Mouse (Mus musculus) frontal cortex, postnatal 36 days (tissue): ENCODE data around the gene Dnajc19.

Experiments used
- DNase-seq, 2 experiments: peaks; one replicate each; pipeline ENCODE4 v3.0.0; 2022; ENCODE audit warnings: low spot score in 2 of 2

The Dnajc19 gene

DNA sequence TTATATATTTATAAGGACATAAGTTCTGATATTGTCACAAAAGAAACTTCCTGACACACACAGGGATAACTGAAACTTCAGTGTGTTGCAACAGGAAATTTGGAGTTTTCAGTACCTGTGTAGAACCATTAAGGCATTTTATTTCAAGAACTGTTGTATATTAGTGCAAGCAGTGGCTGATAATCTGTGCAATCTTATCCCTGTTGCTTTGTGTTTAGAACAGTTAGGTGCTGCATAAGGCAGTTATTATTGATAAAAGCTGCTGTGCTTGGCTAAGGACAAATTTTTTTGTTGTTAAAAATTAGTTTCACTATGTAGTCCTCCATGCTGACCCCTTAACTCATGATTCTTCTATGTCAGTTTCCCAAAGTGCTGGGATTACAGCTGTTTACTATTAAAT is 52.2 kb downstream of the Dnajc19 start:
- DNase-seq, result no peak

DNA sequence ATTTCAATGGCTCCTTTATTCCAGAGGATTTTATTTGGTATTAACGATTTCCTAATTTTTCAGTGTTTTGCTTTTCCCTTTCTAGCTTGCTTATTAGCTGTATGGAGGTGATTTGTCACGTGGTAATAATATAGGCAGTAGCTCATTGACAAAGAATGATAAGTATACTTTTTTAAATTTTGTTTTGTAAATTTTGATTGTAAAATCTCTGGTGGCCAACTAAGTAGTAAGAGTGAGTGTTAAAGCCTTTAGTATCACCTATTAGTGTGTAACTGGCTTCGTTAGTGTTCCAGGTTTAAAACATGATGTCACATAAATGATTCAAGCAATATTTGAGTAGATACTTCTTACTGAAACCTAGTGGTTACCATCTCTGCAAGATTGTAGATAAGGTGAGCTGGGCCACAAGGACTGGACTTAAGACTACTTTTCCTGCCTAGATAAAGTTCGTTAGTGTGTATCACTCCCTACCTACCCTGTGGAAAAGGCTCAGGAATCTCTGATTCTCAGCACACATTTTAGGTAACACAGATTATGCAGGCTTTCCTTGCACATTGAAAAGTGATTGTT is 59.8 kb downstream of the Dnajc19 start:
- no peak for DNase-seq

- DNase-seq, result peak in 1 of 2 experiments; percentile 6
Observed at GRCm38 (mm10) chr3:34020382-34021258, 60.5 kb downstream of the Dnajc19 start.

DNA sequence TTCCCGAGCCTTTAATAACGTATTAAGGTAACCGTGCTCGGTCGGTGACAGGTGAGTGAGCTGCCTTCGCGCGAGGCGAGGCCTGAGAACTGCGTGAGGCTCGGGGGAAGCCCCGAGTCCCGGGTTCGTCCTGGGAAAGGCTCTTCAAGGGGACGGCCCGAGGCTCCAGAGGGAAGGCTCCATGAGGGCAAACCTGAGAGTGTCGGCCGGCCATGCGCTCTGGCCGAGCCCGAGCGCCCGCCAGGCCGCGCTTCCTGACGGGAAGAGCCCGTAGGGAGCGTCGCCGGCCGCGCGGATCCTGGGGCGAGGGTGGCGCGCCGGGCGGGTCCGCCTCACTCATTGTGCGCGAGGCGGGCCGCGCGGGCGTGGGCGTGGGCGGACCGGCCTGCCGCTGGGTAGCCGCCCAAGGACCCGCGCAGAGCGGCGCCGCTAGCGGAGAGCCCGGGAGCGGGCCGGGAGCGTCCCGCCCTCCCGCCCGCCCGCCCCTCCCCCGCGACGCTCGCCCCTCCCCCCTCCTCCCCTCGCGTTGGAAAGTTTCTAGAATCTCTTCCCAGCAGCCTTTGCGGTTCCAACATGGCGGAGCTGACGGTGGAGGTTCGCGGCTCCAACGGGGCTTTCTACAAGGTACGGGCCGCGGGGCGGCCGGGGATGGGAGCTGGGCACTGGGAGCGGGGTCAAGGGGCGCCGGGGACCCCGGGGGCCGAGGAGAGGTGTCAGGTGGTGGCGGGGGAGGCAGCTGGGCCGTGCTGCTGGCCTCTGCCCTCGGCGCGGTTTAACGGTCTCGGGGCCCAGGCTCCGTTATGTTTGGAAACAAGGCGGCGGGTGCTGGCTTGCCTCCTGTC is 61.4 kb downstream of the Dnajc19 start, which contains the start of gene Fxr1:
Fxr1 (plus strand) TSS at position 404 of the 842 bp plus-strand sequence.
- peak; percentile 71 to 81 for DNase-seq

- no peak for DNase-seq
Observed at GRCm38 (mm10) chr3:34008191-34008590, 72.9 kb downstream of the Dnajc19 start.

GRCm38 (mm10) chr3:34007611-34008010 is 73.5 kb downstream of the Dnajc19 start:
- no peak for DNase-seq

- no peak for DNase-seq
Observed at GRCm38 (mm10) chr3:34006824-34007223, 74.3 kb downstream of the Dnajc19 start.

DNA sequence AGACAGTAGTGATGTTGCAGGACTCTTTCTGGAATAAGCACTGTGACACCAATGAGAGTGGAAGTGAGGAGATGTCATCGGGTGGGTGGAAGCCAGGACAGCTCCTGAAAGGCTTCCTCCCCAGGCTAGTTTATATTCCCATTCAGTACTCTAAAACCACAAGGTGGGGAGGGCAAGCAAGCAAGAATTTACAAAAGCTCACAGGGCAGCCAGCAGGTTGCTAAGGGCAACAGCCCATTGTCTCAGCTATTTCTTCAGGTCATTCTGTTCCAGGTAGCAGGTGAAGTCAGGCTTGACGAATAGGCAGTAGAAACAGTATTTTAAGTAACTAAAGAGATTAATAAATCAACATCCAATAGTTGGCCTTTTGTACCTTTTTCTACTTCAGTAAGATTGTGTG is 74.8 kb downstream of the Dnajc19 start:
- no peak for DNase-seq
